Mouse (Mus musculus) neutrophil, adult 83 days (primary cell): ENCODE measurements around the gene BC005624. TPM values are rescaled to one million over a fixed set of nuclear protein-coding genes. Genes with fewer than 3 reads are reported as not detected.

ENCODE experiments used
- total RNA-seq, 2 experiments: library from RNA; stranded (reverse); gene quantifications; one replicate each; pipeline ENCODE4 v1.2.4; 2023

The BC005624 gene
- total RNA-seq, result 10 to 100 TPM; 49.6 to 51.3 TPM

DNA sequence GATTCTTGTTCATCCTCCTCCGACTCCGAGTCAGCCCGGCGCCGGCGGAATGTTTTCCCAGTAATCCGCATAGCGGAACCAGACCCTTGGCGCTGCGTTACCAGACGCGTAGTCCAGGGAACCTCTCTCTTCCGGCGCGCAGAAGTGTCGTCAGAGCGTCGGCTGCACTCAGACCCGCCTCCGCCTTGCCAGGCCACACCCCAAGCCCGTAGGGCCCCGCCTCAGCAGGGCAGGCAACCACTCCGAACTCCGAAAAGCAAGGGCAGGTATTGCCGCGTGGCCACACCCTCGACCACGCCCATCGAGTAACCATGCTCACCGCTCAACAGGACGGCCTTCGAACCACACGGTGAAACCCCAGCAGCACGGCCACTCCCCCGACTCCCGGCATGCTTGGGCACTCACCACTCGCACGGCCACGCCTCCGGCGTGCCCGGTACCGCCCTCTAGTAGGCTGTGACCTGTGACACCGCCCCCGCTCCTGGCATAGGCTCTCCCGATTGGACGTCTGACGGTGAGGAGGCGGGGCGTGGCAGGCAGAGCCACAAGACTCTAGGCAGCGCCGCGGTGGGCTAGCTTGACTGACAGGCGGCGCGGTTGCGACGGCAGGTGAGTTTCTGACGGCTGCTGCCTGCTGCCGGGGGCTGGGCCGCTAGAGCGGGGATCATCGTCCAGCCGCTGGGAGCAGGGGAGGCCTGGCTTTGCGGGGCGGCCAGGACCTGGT lies at the start of gene BC005624, which contains the start of gene Usp20:
Gene BC005624, minus strand, starts transcription at position 412 of the 724 bp plus-strand sequence.
Gene Usp20, plus strand, starts transcription at position 490 of the 724 bp plus-strand sequence.

DNA sequence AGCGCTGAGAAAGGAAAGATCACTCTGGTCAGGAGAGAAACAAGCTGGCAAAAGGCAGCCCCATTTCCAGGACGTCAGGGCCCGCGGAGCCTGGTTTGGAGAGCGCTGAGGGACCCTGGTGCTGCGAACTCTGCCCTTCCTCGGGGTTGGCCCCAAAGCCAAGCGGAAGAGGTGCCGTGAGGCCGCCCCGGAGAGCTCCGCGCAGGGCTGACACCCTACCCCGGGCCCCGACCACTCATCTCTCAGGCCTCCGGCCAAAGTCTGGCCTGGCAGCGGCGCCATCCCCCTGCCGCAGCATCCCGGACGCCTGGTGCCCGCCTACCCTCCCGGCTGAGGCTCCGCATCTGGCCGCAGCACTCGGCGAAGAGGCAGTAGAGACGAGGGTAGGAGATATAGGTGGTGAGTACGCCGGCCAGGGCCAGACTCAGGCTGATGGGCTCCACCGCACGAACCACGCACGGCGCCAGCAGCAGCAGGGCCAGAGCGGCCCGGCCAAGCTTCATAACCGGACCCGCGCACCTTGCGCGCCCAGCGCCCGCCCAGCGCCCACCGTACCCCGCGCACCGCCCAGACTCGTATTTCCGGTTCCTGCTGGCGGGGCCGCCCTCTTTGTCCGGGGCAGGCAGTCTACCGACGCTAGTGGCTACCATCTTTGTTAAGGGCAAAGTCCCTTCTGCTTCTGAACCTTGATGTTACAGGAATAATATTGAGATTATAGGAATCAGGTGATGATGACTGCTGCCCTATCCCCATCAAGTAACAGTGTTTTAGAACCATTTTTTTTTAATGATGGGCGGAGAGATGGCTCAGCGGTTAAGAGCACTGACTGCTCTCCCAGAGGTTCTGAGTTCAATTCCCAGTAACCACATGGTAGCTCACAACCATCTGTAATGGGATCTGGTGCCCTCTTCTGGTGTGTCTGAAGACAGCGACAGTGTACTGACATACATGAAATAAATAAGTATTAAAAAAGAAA lies 14.4 kb downstream of the BC005624 start, which contains the start of gene Tor1a:
Gene Tor1a, minus strand, starts transcription at position 582 of the 976 bp plus-strand sequence.

DNA sequence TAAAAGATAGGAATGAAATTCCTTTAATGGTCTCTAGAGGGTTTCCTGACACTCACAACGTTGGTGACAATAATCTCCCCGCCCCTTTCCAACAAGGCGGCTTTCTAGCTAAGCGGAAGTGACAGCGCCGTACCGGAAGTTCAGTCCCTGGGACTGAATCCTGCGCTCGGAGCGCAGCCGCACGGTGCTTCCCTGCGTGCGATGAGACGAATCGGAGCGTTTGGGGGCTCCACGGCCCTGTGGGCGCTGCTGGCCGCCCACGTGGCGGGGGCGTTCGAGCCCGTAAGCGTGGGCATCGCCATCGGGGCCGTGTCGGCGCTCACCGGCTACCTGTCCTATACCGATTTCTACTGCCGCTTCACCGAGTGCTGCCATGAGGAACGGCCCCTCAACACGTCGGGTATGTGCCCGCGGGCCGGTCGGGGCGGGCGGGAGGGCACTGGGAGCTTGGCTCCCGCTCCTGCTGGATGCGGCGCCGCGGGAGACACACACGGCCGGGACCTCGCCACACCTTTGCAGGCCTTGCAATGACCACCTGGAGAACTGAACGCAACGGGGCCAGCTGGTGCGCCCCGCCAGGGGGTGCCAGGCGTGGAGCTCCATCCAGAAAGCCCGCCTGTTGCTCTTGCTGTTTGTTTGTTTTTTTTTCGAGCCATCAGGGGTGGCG lies 29.0 kb downstream of the BC005624 start, which contains the start of gene Tor1b:
Gene Tor1b, plus strand, starts transcription at position 136 of the 667 bp plus-strand sequence.

DNA sequence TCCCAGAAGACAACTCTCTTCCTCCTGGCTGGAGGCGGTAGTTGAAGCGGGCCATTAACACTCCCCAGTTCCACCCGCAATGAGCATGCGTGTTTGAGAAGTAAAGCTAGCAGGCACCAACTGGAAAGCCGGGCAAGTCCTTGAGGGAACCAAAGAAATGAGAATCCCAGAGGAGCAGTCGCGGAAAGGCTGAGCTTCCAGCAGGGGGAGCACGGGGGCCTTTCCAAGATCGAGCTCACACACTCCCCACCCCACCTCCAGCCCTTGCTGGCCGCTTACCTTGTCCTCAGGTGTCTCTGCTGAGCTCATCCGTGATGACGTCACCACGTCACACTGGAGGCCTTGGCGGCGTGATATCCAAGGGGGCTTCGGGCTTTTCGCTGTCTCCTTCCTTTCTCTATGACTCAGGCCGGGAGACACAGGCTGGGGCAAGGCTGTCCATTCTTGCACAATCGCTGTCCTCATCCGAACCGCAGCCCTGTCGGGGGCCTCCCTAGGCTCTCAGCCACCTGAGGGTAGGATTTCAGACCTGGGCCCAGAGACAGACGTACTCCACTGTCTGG lies 52.4 kb downstream of the BC005624 start, which contains the start of gene Ptges:
Gene Ptges, minus strand, starts transcription at position 381 of the 563 bp plus-strand sequence.

Other genes with a start within 250 kb of the BC005624 start
- not detected for gene 1700001O22Rik, start 178.5 kb downstream of the BC005624 start, total RNA-seq
- gene Ntmt1, start 174.4 kb downstream of the BC005624 start, total RNA-seq, result 10 to 100 TPM; 10.5 to 10.9 TPM
- gene Asb6, start 151.9 kb downstream of the BC005624 start, total RNA-seq, result 10 to 100 TPM; 23.3 to 25.8 TPM
- gene Prrx2, start 147.2 kb downstream of the BC005624 start, total RNA-seq, result not detected
- 10 to 100 TPM; 12.2 to 12.6 TPM for gene Ptges, start 52.3 kb downstream of the BC005624 start, total RNA-seq
- 10 to 100 TPM; 36.0 to 40.1 TPM for gene Tor1b, start 29.2 kb downstream of the BC005624 start, total RNA-seq
- gene Tor1a, start 14.3 kb downstream of the BC005624 start, total RNA-seq, result 10 to 100 TPM; 70.0 to 78.5 TPM
- gene Usp20, start 78 bp upstream of the BC005624 start, total RNA-seq, result 1 to 10 TPM; 6.3 to 6.7 TPM
- 100 to 1,000 TPM; 123 to 126 TPM for gene Fnbp1, start 159.8 kb upstream of the BC005624 start, total RNA-seq
- 10 to 100 TPM; 51.9 to 54.3 TPM for gene Gpr107, start 170.1 kb upstream of the BC005624 start, total RNA-seq